Mouse (Mus musculus): ENCODE measurements around the gene Otud7a.

- TF ChIP-seq CTCF (IDR thresholded peaks at IDR 0.05; ENCODE audit: low read depth, low read length) (no peak), POLR2A (IDR thresholded peaks at IDR 0.05; ENCODE audit: borderline replicate concordance, low read depth, low read length) (no peak)
Observed at GRCm38 (mm10) chr7:63497051-63497547, 52.5 kb downstream of the Otud7a start.

Measured in bone marrow macrophage, adult 2 months (primary cell).